Mouse (Mus musculus): ENCODE data around the gene Ssu72. TPM values are rescaled to one million over a fixed set of nuclear protein-coding genes. Genes with fewer than 3 reads are reported as not detected.
A peak's percentile ranks its signal among the peaks of the same experiment; 100 is the strongest.

Ssu72 gene
- polyA plus RNA-seq, 1 experiment, result 92.4 TPM

GRCm38 (mm10) chr4:155774971-155775740 is 70.6 kb downstream of the Ssu72 start:
- Histone ChIP-seq H3K79me2 (ENCODE audit: control insufficient read depth, insufficient read depth) (no peaks in the 10 kb centered on the region), H3K4me3 (ENCODE audit: insufficient read depth, poor library complexity, severe bottlenecking) (no peak overlapping the region), H3ac (ENCODE audit: control insufficient read depth, insufficient read length, low read depth) (no peak overlapping the region), H3K36me3 (ENCODE audit: control insufficient read depth, insufficient read depth) (no peaks in the 10 kb centered on the region), H3K79me3 (ENCODE audit: low read depth) (no peaks in the 10 kb centered on the region), H3K27me3 (ENCODE audit: control insufficient read depth, insufficient read depth, insufficient read length) (no peaks in the 10 kb centered on the region)
- TF ChIP-seq USF1 (IDR thresholded peaks at IDR 0.05; ENCODE audit: low read depth), result no peak
- no peak for TF ChIP-seq MYOG (IDR thresholded peaks at IDR 0.05; ENCODE audit: control insufficient read depth, extremely low read depth, insufficient read length)
- no peak for TF ChIP-seq CTCF (IDR thresholded peaks at IDR 0.05; ENCODE audit: control insufficient read depth, insufficient read depth, insufficient read length)
- no peak for TF ChIP-seq MYOD1 (IDR thresholded peaks at IDR 0.05; ENCODE audit: control insufficient read depth, insufficient read length, low read depth)
- no peak for TF ChIP-seq FOSL1 (IDR thresholded peaks at IDR 0.05; ENCODE audit: insufficient read depth, low read length, poor library complexity, severe bottlenecking)
- no peak for TF ChIP-seq MAX (IDR thresholded peaks at IDR 0.05)
- TF ChIP-seq CEBPB (IDR thresholded peaks at IDR 0.05; ENCODE audit: low read depth), result no peak

DNA sequence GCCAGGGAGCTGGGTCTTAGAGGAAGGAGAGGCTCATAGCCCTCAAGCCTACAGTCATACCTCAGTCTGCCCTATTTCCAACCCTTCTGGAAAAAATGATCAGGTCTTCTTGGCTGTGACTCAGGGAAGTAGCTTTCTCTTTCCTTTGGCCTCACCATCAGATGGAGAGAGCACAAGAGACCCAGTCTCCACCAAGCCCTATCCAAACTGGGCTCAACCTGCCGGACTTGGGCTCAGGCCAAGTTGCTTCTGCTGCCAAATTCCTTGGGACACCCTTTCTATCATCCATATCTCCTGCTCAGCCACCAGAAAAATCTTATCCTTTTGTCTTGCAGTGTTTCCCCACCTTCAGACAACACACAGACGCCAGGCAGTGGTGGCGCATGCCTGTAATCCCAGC is 71.3 kb downstream of the Ssu72 start:
- no peak for TF ChIP-seq CTCF (IDR thresholded peaks at IDR 0.05; ENCODE audit: control insufficient read depth, insufficient read depth, insufficient read length)
- TF ChIP-seq USF1 (IDR thresholded peaks at IDR 0.05; ENCODE audit: low read depth), result no peak
- TF ChIP-seq MYOG (IDR thresholded peaks at IDR 0.05; ENCODE audit: control insufficient read depth, extremely low read depth, insufficient read length), result no peak
- no peaks in the 10 kb centered on the region for H3K27me3 ChIP-seq (ENCODE audit: control insufficient read depth, insufficient read depth, insufficient read length)
- H3K36me3 ChIP-seq (ENCODE audit: control insufficient read depth, insufficient read depth), result no peaks in the 10 kb centered on the region

GRCm38 (mm10) chr4:155776704-155777335 is 72.2 kb downstream of the Ssu72 start:
- Histone ChIP-seq H3ac (ENCODE audit: control insufficient read depth, insufficient read length, low read depth) (no peak overlapping the region), H3K27me3 (ENCODE audit: control insufficient read depth, insufficient read depth, insufficient read length) (no peaks in the 10 kb centered on the region), H3K79me3 (ENCODE audit: low read depth) (no peaks in the 10 kb centered on the region), H3K4me3 (ENCODE audit: insufficient read depth, poor library complexity, severe bottlenecking) (no peak overlapping the region), H3K79me2 (ENCODE audit: control insufficient read depth, insufficient read depth) (no peaks in the 10 kb centered on the region), H3K36me3 (ENCODE audit: control insufficient read depth, insufficient read depth) (no peaks in the 10 kb centered on the region)
- no peak for TF ChIP-seq FOSL1 (IDR thresholded peaks at IDR 0.05; ENCODE audit: insufficient read depth, low read length, poor library complexity, severe bottlenecking)
- no peak for TF ChIP-seq USF1 (IDR thresholded peaks at IDR 0.05; ENCODE audit: low read depth)
- no peak for TF ChIP-seq CEBPB (IDR thresholded peaks at IDR 0.05; ENCODE audit: low read depth)
- TF ChIP-seq MYOG (IDR thresholded peaks at IDR 0.05; ENCODE audit: control insufficient read depth, extremely low read depth, insufficient read length), result no peak
- no peak for TF ChIP-seq MAX (IDR thresholded peaks at IDR 0.05)
- TF ChIP-seq MYOD1 (IDR thresholded peaks at IDR 0.05; ENCODE audit: control insufficient read depth, insufficient read length, low read depth), result no peak
- no peak for TF ChIP-seq CTCF (IDR thresholded peaks at IDR 0.05; ENCODE audit: control insufficient read depth, insufficient read depth, insufficient read length)

More for the DNA sequence above, 71.3 kb downstream of the Ssu72 start:
- Histone ChIP-seq H3K79me3 (ENCODE audit: low read depth) (no peaks in the 10 kb centered on the region), H3ac (ENCODE audit: control insufficient read depth, insufficient read length, low read depth) (no peak overlapping the region), H3K79me2 (ENCODE audit: control insufficient read depth, insufficient read depth) (no peaks in the 10 kb centered on the region), H3K4me3 (ENCODE audit: insufficient read depth, poor library complexity, severe bottlenecking) (no peak overlapping the region)

DNA sequence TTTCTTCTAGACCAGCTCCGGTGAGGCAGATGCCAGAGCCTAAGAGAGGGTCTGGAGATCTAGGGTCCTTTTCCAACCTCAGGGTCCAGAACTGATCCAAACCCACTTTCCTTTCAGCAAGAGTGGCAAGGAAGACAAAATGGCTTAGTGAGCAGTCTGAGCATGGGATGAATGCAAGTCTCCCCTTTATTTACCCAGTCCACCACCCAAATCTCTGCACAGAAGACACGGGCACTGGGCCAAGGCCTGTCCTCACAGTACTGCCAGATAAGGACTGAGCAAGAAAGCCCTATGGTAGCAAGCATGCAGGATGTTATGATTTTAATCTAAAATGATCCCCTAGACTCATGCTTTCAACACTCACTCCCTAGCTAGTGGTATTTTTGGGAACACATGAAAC is 73.2 kb downstream of the Ssu72 start:
- Histone ChIP-seq H3K79me2 (ENCODE audit: control insufficient read depth, insufficient read depth) (no peaks in the 10 kb centered on the region), H3K27me3 (ENCODE audit: control insufficient read depth, insufficient read depth, insufficient read length) (no peaks in the 10 kb centered on the region), H3K36me3 (ENCODE audit: control insufficient read depth, insufficient read depth) (no peaks in the 10 kb centered on the region), H3K79me3 (ENCODE audit: low read depth) (no peaks in the 10 kb centered on the region), H3ac (ENCODE audit: control insufficient read depth, insufficient read length, low read depth) (no peak overlapping the region), H3K4me3 (ENCODE audit: insufficient read depth, poor library complexity, severe bottlenecking) (no peak overlapping the region)
- no peak for TF ChIP-seq MYOD1 (IDR thresholded peaks at IDR 0.05; ENCODE audit: control insufficient read depth, insufficient read length, low read depth)
- no peak for TF ChIP-seq USF1 (IDR thresholded peaks at IDR 0.05; ENCODE audit: low read depth)
- TF ChIP-seq MYOG (IDR thresholded peaks at IDR 0.05; ENCODE audit: control insufficient read depth, extremely low read depth, insufficient read length), result no peak
- TF ChIP-seq FOSL1 (IDR thresholded peaks at IDR 0.05; ENCODE audit: insufficient read depth, low read length, poor library complexity, severe bottlenecking), result no peak
- TF ChIP-seq CTCF (IDR thresholded peaks at IDR 0.05; ENCODE audit: control insufficient read depth, insufficient read depth, insufficient read length), result no peak
- TF ChIP-seq MAX (IDR thresholded peaks at IDR 0.05), result no peak
- no peak for TF ChIP-seq CEBPB (IDR thresholded peaks at IDR 0.05; ENCODE audit: low read depth)

- Histone ChIP-seq H3K27me3 (ENCODE audit: control insufficient read depth, insufficient read depth, insufficient read length) (no peaks in the 10 kb centered on the region), H3K36me3 (ENCODE audit: control insufficient read depth, insufficient read depth) (no peaks in the 10 kb centered on the region), H3ac (ENCODE audit: control insufficient read depth, insufficient read length, low read depth) (no peak overlapping the region), H3K79me3 (ENCODE audit: low read depth) (no peaks in the 10 kb centered on the region), H3K79me2 (ENCODE audit: control insufficient read depth, insufficient read depth) (no peaks in the 10 kb centered on the region), H3K4me3 (ENCODE audit: insufficient read depth, poor library complexity, severe bottlenecking) (no peak overlapping the region)
- TF ChIP-seq CEBPB (IDR thresholded peaks at IDR 0.05; ENCODE audit: low read depth), result no peak
- peak; percentile 58 for TF ChIP-seq MYOD1 (IDR thresholded peaks at IDR 0.05; ENCODE audit: control insufficient read depth, insufficient read length, low read depth)
Measured at GRCm38 (mm10) chr4:155779498-155779897, 74.9 kb downstream of the Ssu72 start.

DNA sequence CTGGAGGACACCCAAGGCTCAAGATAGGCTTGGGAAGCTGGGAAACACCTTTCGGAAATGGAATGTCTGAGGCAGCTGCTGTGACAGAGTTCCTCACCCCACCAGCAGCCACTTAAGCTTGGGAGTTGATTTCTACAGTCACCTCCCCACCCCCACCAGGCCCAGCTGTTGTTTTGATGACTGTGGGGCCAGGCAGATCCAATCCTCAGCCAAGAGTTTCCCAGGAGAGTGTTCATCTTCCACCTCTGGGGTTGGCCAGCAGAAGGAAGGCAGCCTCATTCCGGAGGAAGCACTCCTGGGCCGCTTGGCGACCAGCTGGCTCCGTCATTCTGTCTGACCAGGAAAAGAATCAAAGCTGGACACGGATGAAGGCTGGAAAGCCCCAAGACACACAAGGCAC is 76.3 kb downstream of the Ssu72 start:
- H3K27me3 ChIP-seq (ENCODE audit: control insufficient read depth, insufficient read depth, insufficient read length), result no peaks in the 10 kb centered on the region
- H3K79me3 ChIP-seq (ENCODE audit: low read depth), result no peaks in the 10 kb centered on the region
- no peak overlapping the region for H3K4me3 ChIP-seq (ENCODE audit: insufficient read depth, poor library complexity, severe bottlenecking)
- H3ac ChIP-seq (ENCODE audit: control insufficient read depth, insufficient read length, low read depth), result no peak overlapping the region
- H3K36me3 ChIP-seq (ENCODE audit: control insufficient read depth, insufficient read depth), result no peaks in the 10 kb centered on the region
- TF ChIP-seq USF1 (IDR thresholded peaks at IDR 0.05; ENCODE audit: low read depth) (no peak), MYOD1 (IDR thresholded peaks at IDR 0.05; ENCODE audit: control insufficient read depth, insufficient read length, low read depth) (peak; percentile 95)
- H3K79me2 ChIP-seq (ENCODE audit: control insufficient read depth, insufficient read depth), result no peaks in the 10 kb centered on the region

Other genes starting within 250 kb of the Ssu72 start
- gene Tmem52, start 235.7 kb upstream of the Ssu72 start, polyA plus RNA-seq (2012; fragmentation: generic; extraction: Trizol), result not detected
- 338 TPM for gene Gnb1, start 213.4 kb upstream of the Ssu72 start, polyA plus RNA-seq (2012; fragmentation: generic; extraction: Trizol)
- gene Nadk, start 142.4 kb upstream of the Ssu72 start, polyA plus RNA-seq (2012; fragmentation: generic; extraction: Trizol), result 209 TPM
- gene Slc35e2, start 103.4 kb upstream of the Ssu72 start, polyA plus RNA-seq (2012; fragmentation: generic; extraction: Trizol), result 6.3 TPM
- 40.4 TPM for gene Cdk11b, start 79.9 kb upstream of the Ssu72 start, polyA plus RNA-seq (2012; fragmentation: generic; extraction: Trizol)
- not detected for gene Gm10563, start 59.4 kb upstream of the Ssu72 start, polyA plus RNA-seq (2012; fragmentation: generic; extraction: Trizol)
- 4.5 TPM for gene Mmp23, start 51.4 kb upstream of the Ssu72 start, polyA plus RNA-seq (2012; fragmentation: generic; extraction: Trizol)
- gene Mib2, start 35.6 kb upstream of the Ssu72 start, polyA plus RNA-seq (2012; fragmentation: generic; extraction: Trizol), result 16.2 TPM
- gene Fndc10, start 10.5 kb upstream of the Ssu72 start, polyA plus RNA-seq (2012; fragmentation: generic; extraction: Trizol), result 9.0 TPM
- gene Tmem240, start 30.0 kb downstream of the Ssu72 start, polyA plus RNA-seq (2012; fragmentation: generic; extraction: Trizol), result 0.39 TPM
- gene Atad3a, start 56.3 kb downstream of the Ssu72 start, polyA plus RNA-seq (2012; fragmentation: generic; extraction: Trizol), result 72.9 TPM
- gene Vwa1, start 69.9 kb downstream of the Ssu72 start, polyA plus RNA-seq (2012; fragmentation: generic; extraction: Trizol), result 1.0 TPM
- gene Tmem88b, start 81.1 kb downstream of the Ssu72 start, polyA plus RNA-seq (2012; fragmentation: generic; extraction: Trizol), result 0.18 TPM
- not detected for gene Ankrd65, start 85.6 kb downstream of the Ssu72 start, polyA plus RNA-seq (2012; fragmentation: generic; extraction: Trizol)
- gene Mrpl20, start 98.1 kb downstream of the Ssu72 start, polyA plus RNA-seq (2012; fragmentation: generic; extraction: Trizol), result 262 TPM
- 18.8 TPM for gene Ccnl2, start 107.7 kb downstream of the Ssu72 start, polyA plus RNA-seq (2012; fragmentation: generic; extraction: Trizol)
- 140 TPM for gene Aurkaip1, start 126.5 kb downstream of the Ssu72 start, polyA plus RNA-seq (2012; fragmentation: generic; extraction: Trizol)
- gene Mxra8, start 134.9 kb downstream of the Ssu72 start, polyA plus RNA-seq (2012; fragmentation: generic; extraction: Trizol), result 38.0 TPM
- gene Dvl1, start 142.6 kb downstream of the Ssu72 start, polyA plus RNA-seq (2012; fragmentation: generic; extraction: Trizol), result 46.6 TPM
- 0.08 TPM for gene Tas1r3, start 158.6 kb downstream of the Ssu72 start, polyA plus RNA-seq (2012; fragmentation: generic; extraction: Trizol)
- gene Cptp, start 164.6 kb downstream of the Ssu72 start, polyA plus RNA-seq (2012; fragmentation: generic; extraction: Trizol), result 11.8 TPM
- gene Ints11, start 164.7 kb downstream of the Ssu72 start, polyA plus RNA-seq (2012; fragmentation: generic; extraction: Trizol), result 68.4 TPM
- gene Pusl1, start 187.0 kb downstream of the Ssu72 start, polyA plus RNA-seq (2012; fragmentation: generic; extraction: Trizol), result 30.7 TPM
- 31.0 TPM for gene Acap3, start 187.0 kb downstream of the Ssu72 start, polyA plus RNA-seq (2012; fragmentation: generic; extraction: Trizol)
- gene Ube2j2, start 239.0 kb downstream of the Ssu72 start, polyA plus RNA-seq (2012; fragmentation: generic; extraction: Trizol), result 68.2 TPM